Mouse (Mus musculus): ENCODE results near the gene Il5. TPM values are rescaled to one million over a fixed set of nuclear protein-coding genes. Genes with fewer than 3 reads are reported as not detected.

The Il5 gene
- not detected in 2 replicates for polyA plus RNA-seq (2016; fragmentation: Nextera tagmentation; extraction: Ambion mirVana)

- H3K9ac ChIP-seq: no peak within 1 kb of the TSS
- ATAC-seq (ENCODE audit: insufficient number of reproducible peaks, insufficient read depth, low FRiP score, low TSS enrichment): no peak
- no peaks in the 10 kb centered on the region for H3K9me3 ChIP-seq
- 81% methylated on average over 6 of the region's 6 CpGs for WGBS
- no peaks in the 10 kb centered on the region for H3K27me3 ChIP-seq
- H3K4me2 ChIP-seq (replicated peaks): no peak within 1 kb of the TSS
- no peak within 1 kb of the TSS for H3K27ac ChIP-seq
- no peak within 1 kb of the TSS for H3K4me3 ChIP-seq
- H3K4me1 ChIP-seq: no peaks in the 10 kb centered on the region
- H3K36me3 ChIP-seq: no peaks in the 10 kb centered on the region
Measured at GRCm38 (mm10) chr11:53720715-53721114, at the start of gene Il5. Il5 (plus strand) TSS chr11:53720794.

DNA sequence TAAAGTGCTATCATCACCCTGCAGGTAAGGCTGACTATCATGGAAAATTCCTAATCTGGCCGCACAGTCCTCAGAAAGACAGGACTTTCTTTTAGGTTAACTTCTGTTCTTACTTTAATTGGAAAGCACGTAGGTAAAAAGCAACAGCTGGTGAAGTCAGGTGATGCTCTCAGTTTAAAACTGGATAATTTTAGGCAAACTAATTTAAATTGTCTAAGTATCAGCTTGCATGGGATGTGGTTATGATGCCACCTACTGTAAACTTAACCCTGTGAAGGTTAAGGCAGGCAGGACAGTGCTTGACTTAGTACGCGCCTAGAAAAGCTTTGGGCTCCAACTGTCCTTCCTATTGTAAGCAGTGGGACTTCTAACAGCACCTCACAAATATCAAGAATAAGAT is 49.2 kb upstream of the Il5 start:
- Histone ChIP-seq H3K4me1 (no peaks in the 10 kb centered on the region), H3K9ac (no peak overlapping the region), H3K27me3 (no peaks in the 10 kb centered on the region), H3K9me3 (no peaks in the 10 kb centered on the region), H3K4me2 (replicated peaks) (no peak overlapping the region), H3K36me3 (peaks cover 59% of the 10 kb centered on the region), H3K27ac (no peak overlapping the region), H3K4me3 (no peak overlapping the region)
- WGBS: 95% methylated on average over 4 of the region's 4 CpGs
- no peak for ATAC-seq (ENCODE audit: insufficient number of reproducible peaks, insufficient read depth, low FRiP score, low TSS enrichment)

- no peaks in the 10 kb centered on the region for H3K9me3 ChIP-seq
- peaks cover 46% of the 10 kb centered on the region for H3K36me3 ChIP-seq
- H3K4me1 ChIP-seq: no peaks in the 10 kb centered on the region
- H3K4me3 ChIP-seq: no peak overlapping the region
- H3K27ac ChIP-seq: no peak overlapping the region
- WGBS: 86% methylated on average over 4 of the region's 4 CpGs
- H3K4me2 ChIP-seq (replicated peaks): no peak overlapping the region
- no peak for ATAC-seq (ENCODE audit: insufficient number of reproducible peaks, insufficient read depth, low FRiP score, low TSS enrichment)
- H3K9ac ChIP-seq: no peak overlapping the region
- H3K27me3 ChIP-seq: no peaks in the 10 kb centered on the region
Measured at GRCm38 (mm10) chr11:53680141-53680540, 40.5 kb upstream of the Il5 start.

- H3K4me2 ChIP-seq (replicated peaks): no peak overlapping the region
- WGBS: 88% methylated on average over 2 of the region's 2 CpGs
- H3K36me3 ChIP-seq: peaks cover 38% of the 10 kb centered on the region
- no peak overlapping the region for H3K9ac ChIP-seq
- no peak overlapping the region for H3K4me3 ChIP-seq
- no peak for ATAC-seq (ENCODE audit: insufficient number of reproducible peaks, insufficient read depth, low FRiP score, low TSS enrichment)
- no peaks in the 10 kb centered on the region for H3K4me1 ChIP-seq
- H3K9me3 ChIP-seq: no peaks in the 10 kb centered on the region
- H3K27me3 ChIP-seq: no peaks in the 10 kb centered on the region
- no peak overlapping the region for H3K27ac ChIP-seq
Measured at GRCm38 (mm10) chr11:53681686-53682085, 38.9 kb upstream of the Il5 start.

- no peaks in the 10 kb centered on the region for H3K27me3 ChIP-seq
- no peaks in the 10 kb centered on the region for H3K4me1 ChIP-seq
- no peak overlapping the region for H3K27ac ChIP-seq
- H3K4me2 ChIP-seq (replicated peaks): no peak overlapping the region
- no peaks in the 10 kb centered on the region for H3K9me3 ChIP-seq
- no peak overlapping the region for H3K9ac ChIP-seq
- WGBS: 84% methylated on average over 2 of the region's 2 CpGs
- peaks cover 35% of the 10 kb centered on the region for H3K36me3 ChIP-seq
- no peak for ATAC-seq (ENCODE audit: insufficient number of reproducible peaks, insufficient read depth, low FRiP score, low TSS enrichment)
- no peak overlapping the region for H3K4me3 ChIP-seq
Measured at GRCm38 (mm10) chr11:53682170-53682569, 38.4 kb upstream of the Il5 start.

DNA sequence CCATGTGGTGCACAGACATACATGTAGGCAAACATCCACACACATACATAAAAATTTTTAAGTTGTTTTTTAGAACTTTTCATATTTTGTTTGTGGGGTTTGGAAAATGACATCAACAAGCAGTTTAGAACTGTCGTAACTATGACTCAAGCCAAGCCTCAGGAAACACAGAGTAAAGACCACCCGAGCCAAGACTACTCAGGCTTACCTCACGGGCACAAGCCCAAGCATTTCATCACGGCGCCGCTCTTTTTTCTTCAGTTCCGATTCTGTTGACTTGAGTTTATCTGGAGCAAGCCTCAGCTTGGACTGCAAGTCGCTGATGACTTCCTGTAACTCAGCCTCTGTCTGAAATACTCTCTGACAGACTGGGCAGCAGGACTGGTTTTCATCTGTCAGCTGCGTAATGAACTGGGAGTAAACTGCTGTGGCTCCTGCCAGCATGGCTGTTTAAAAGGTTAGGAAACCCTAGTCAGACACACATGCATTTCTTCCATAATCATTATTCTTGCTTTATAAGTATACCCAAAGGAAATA is 37.5 kb upstream of the Il5 start:
- H3K9me3 ChIP-seq: no peaks in the 10 kb centered on the region
- H3K27me3 ChIP-seq: no peaks in the 10 kb centered on the region
- 84% methylated on average over 9 of the region's 9 CpGs for WGBS

DNA sequence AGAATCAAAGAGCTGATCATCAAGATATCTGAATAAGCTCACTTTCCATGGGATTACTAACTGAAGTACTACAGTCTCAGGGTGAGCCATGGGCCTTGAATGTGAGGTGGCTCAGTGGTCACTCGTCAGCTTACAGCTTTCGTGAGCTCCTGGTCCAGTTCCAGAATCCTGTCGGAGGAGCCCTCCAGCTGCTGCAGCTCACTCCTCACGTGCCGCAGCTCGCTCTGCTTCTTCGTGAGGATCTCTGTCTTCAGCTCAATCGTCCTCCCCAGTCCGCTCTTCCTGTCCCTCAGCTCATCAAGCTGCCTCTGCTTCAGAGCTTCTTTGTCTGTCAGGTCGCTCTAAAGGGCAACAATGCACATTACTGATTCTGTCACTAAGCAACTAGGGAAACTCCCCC is 28.6 kb upstream of the Il5 start:
- H3K36me3 ChIP-seq: peaks cover 21% of the 10 kb centered on the region; the same call in 1 of the 2 replicates
- H3K4me1 ChIP-seq: no peaks in the 10 kb centered on the region
- H3K27ac ChIP-seq: no peak overlapping the region
- H3K9me3 ChIP-seq: no peaks in the 10 kb centered on the region
- H3K4me3 ChIP-seq: no peak overlapping the region
- H3K9ac ChIP-seq: no peak overlapping the region
- no peak overlapping the region for H3K4me2 ChIP-seq (replicated peaks)
- no peaks in the 10 kb centered on the region for H3K27me3 ChIP-seq
- WGBS: 61% methylated on average over 10 of the region's 10 CpGs
- ATAC-seq (ENCODE audit: insufficient number of reproducible peaks, insufficient read depth, low FRiP score, low TSS enrichment): no peak

More for the DNA sequence above, 37.5 kb upstream of the Il5 start:
- H3K9ac ChIP-seq: no peak overlapping the region
- H3K4me2 ChIP-seq (replicated peaks): no peak overlapping the region
- H3K4me1 ChIP-seq: no peaks in the 10 kb centered on the region
- ATAC-seq (ENCODE audit: insufficient number of reproducible peaks, insufficient read depth, low FRiP score, low TSS enrichment): no peak
- no peak overlapping the region for H3K27ac ChIP-seq
- no peak overlapping the region for H3K4me3 ChIP-seq
- H3K36me3 ChIP-seq: peaks cover 32% of the 10 kb centered on the region

GRCm38 (mm10) chr11:53698521-53698920 is 22.1 kb upstream of the Il5 start:
- H3K9ac ChIP-seq: no peak overlapping the region
- no peaks in the 10 kb centered on the region for H3K4me1 ChIP-seq
- H3K4me2 ChIP-seq (replicated peaks): no peak overlapping the region
- ATAC-seq (ENCODE audit: insufficient number of reproducible peaks, insufficient read depth, low FRiP score, low TSS enrichment): no peak
- H3K9me3 ChIP-seq: no peaks in the 10 kb centered on the region
- peaks cover 29% of the 10 kb centered on the region; the same call in 1 of the 2 replicates for H3K36me3 ChIP-seq
- H3K4me3 ChIP-seq: no peak overlapping the region
- no peak overlapping the region for H3K27ac ChIP-seq
- H3K27me3 ChIP-seq: no peaks in the 10 kb centered on the region
- WGBS: 89% methylated on average over 2 of the region's 2 CpGs

DNA sequence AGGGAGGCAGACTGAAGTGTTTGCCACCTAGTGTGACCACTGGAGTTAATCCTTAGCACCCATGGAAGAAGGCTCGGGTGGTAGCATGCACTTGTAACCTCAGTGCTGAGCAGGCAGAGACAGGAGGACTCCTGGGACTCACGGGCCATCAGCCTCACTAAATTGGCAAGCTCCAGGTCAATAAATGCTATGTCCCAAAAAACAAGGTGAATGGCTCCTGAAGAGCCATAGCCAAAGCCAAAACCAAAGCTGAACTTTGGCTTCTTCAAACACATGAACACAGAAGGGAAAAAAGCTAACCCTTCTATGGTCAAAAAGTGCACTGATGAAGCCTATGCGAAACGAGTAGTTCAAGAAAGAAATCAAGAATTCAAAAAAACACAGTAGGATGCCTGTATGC is 21.2 kb upstream of the Il5 start:
- no peaks in the 10 kb centered on the region for H3K4me1 ChIP-seq
- no peak overlapping the region for H3K4me3 ChIP-seq
- ATAC-seq (ENCODE audit: insufficient number of reproducible peaks, insufficient read depth, low FRiP score, low TSS enrichment): no peak
- no peak overlapping the region for H3K4me2 ChIP-seq (replicated peaks)
- H3K27ac ChIP-seq: no peak overlapping the region
- WGBS: 87% methylated on average over 4 of the region's 4 CpGs
- no peaks in the 10 kb centered on the region for H3K9me3 ChIP-seq
- H3K36me3 ChIP-seq: peaks cover 28% of the 10 kb centered on the region; the same call in 1 of the 2 replicates
- no peaks in the 10 kb centered on the region for H3K27me3 ChIP-seq
- H3K9ac ChIP-seq: no peak overlapping the region

DNA sequence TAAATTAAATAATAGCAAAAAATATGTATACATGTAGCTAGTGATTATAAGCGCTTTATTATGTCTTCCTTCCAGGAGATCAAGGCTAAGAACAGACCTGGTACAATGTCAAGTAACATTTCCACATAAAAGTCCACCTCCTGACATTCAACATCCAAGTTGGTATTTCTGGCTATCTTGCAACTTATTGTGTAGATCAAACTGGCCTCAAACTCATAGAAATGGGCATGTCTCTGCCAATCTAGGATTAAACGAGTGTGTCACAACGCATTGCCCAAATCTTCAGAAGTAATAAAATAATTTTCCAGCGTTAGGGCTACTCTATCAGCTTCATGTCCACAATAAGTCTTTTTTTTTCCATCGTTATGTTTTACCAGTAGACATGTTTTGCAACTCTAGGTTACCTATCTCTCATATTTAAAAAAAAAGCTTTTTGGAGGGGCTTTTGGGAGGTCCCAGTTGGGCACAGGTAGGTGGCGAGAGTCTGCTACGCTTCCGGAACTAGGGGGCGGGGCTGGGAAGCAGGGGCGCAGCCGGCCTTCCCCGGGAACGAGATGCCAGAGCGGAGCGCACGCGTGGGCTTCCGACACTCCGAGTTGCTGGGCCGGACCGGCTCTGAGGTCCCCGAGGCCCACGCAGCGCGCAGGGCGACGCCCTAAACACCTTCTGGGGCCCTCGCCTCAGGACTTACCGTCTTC is 14.2 kb upstream of the Il5 start:
- H3K4me3 ChIP-seq: peak overlapping the region; percentile 77
- peak overlapping the region; percentile 77 for H3K9ac ChIP-seq
- peaks cover 2% of the 10 kb centered on the region; the same call in 1 of the 2 replicates for H3K36me3 ChIP-seq
- ATAC-seq (ENCODE audit: insufficient number of reproducible peaks, insufficient read depth, low FRiP score, low TSS enrichment): peak; percentile 64; the same call in 1 of the 2 replicates
- peak overlapping the region; percentile 84 for H3K4me2 ChIP-seq (replicated peaks)
- no peaks in the 10 kb centered on the region for H3K27me3 ChIP-seq
- peak overlapping the region; percentile 81 for H3K27ac ChIP-seq
- 0 out of 2 replicates have a peak, but pooled peaks cover 5% of the 10 kb centered on the region for H3K4me1 ChIP-seq
- 9% methylated on average over 29 of the region's 29 CpGs for WGBS
- no peaks in the 10 kb centered on the region for H3K9me3 ChIP-seq

GRCm38 (mm10) chr11:53706934-53707717 is 13.5 kb upstream of the Il5 start, which contains the start of gene Rad50:
Rad50 (minus strand) TSS chr11:53707319.
- Histone ChIP-seq H3K4me2 (replicated peaks) (peak within 1 kb of the TSS; percentile 84), H3K4me1 (0 out of 2 replicates have a peak, but pooled peaks cover 5% of the 10 kb centered on the region), H3K9ac (peak within 1 kb of the TSS; percentile 77), H3K9me3 (no peaks in the 10 kb centered on the region), H3K27ac (peak within 1 kb of the TSS; percentile 81), H3K4me3 (peak within 1 kb of the TSS; percentile 77), H3K27me3 (no peaks in the 10 kb centered on the region), H3K36me3 (no peaks in the 10 kb centered on the region)
- ATAC-seq (ENCODE audit: insufficient number of reproducible peaks, insufficient read depth, low FRiP score, low TSS enrichment): peak; percentile 90
- WGBS: 4% methylated on average over 55 of the region's 55 CpGs

DNA sequence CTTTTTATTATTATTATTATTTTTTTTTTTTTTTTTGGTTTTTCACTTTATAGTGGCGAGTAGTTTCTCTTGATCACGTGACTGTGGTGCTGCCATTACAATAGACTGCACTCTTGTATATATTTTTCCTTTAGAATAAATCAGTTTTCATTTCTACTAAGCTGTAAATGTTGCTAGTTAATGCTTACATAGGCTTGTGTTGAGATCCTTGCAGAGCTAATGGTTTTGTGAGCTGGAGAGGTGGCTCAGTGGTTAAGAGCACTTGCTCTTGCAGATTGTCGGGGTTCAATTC is 12.9 kb upstream of the Il5 start:
- WGBS: 89% methylated on average over 3 of the region's 3 CpGs
- no peak overlapping the region; the same call in 1 of the 2 replicates for H3K9ac ChIP-seq
- no peak for ATAC-seq (ENCODE audit: insufficient number of reproducible peaks, insufficient read depth, low FRiP score, low TSS enrichment)

More for the DNA sequence above, 12.9 kb upstream of the Il5 start:
- 0 out of 2 replicates have a peak, but pooled peaks cover 5% of the 10 kb centered on the region for H3K4me1 ChIP-seq
- H3K4me3 ChIP-seq: peak overlapping the region; percentile 77
- no peaks in the 10 kb centered on the region for H3K9me3 ChIP-seq
- no peak overlapping the region for H3K27ac ChIP-seq
- peak overlapping the region; percentile 84 for H3K4me2 ChIP-seq (replicated peaks)
- no peaks in the 10 kb centered on the region for H3K27me3 ChIP-seq
- H3K36me3 ChIP-seq: no peaks in the 10 kb centered on the region

All from embryonic facial prominence, embryonic 12.5 days (tissue).